Mouse (Mus musculus) forelimb bud, embryonic 11.5 days (tissue): Measurements from ENCODE around the gene Mark4.

Source experiments
- DNase-seq: peaks from one replicate; pipeline ENCODE4 v3.0.0-alpha.2; 2012; ENCODE audit warnings: low read depth, low spot score

Mark4 gene

GRCm38 (mm10) chr7:19399496-19400280, 58.9 kb downstream of the Mark4 start:
- DNase-seq: no peak

- DNase-seq: no peak
Observed at GRCm38 (mm10) chr7:19394484-19394883, 64.1 kb downstream of the Mark4 start.

- DNase-seq: no peak
Observed at GRCm38 (mm10) chr7:19388699-19389413, 69.8 kb downstream of the Mark4 start.

- no peak for DNase-seq
Observed at GRCm38 (mm10) chr7:19383708-19384107, 74.9 kb downstream of the Mark4 start.

GRCm38 (mm10) chr7:19382166-19382541, 76.5 kb downstream of the Mark4 start:
- no peak for DNase-seq

GRCm38 (mm10) chr7:19381377-19382165, 77.0 kb downstream of the Mark4 start, which contains the start of gene Ercc2:
Gene Ercc2, plus strand, starts transcription at chr7:19382010.
- DNase-seq: peak; percentile 99

GRCm38 (mm10) chr7:19378049-19378448, 80.6 kb downstream of the Mark4 start:
- no peak for DNase-seq

- DNase-seq: no peak
Observed at GRCm38 (mm10) chr7:19376019-19376418, 82.6 kb downstream of the Mark4 start.

- DNase-seq: no peak
Observed at GRCm38 (mm10) chr7:19375368-19375767, 83.3 kb downstream of the Mark4 start.
